Mouse (Mus musculus) urinary bladder, adult 2 months (tissue): ENCODE results near the gene Tbc1d10c. TPM values are rescaled to one million over a fixed set of nuclear protein-coding genes. Genes with fewer than 3 reads are reported as not detected.
"Not testable (repeated sequence)": the region's sequence is repeated elsewhere in the genome, so short reads cannot be mapped to it uniquely, and the experiment has no call there.

Experiments used
- DNase-seq: peaks from one replicate; pipeline ENCODE4 v3.0.0; 2022; ENCODE audit warnings: low spot score
- polyA plus RNA-seq: library from polyadenylated mRNA; depleted of rRNA; stranded (reverse); fragments of >200 nt; gene quantifications from 2 replicates; pipeline ENCODE4 v1.2.3, GENCODE M21; 2012; rRNA removed

Tbc1d10c gene
- polyA plus RNA-seq, 1 experiment: 3.9 TPM

GRCm38 (mm10) chr19:4144550-4145498 lies 46.3 kb downstream of the Tbc1d10c start:
- DNase-seq: no peak

GRCm38 (mm10) chr19:4143759-4144268 lies 47.3 kb downstream of the Tbc1d10c start, which contains the start of gene Cabp4:
TSS of gene Cabp4 (minus strand) at chr19:4144033.
- no peak for DNase-seq

- DNase-seq: no peak
These were observed 48.5 kb downstream of the Tbc1d10c start for GRCm38 (mm10) chr19:4142416-4143173.

- no peak for DNase-seq
These were observed 50.9 kb downstream of the Tbc1d10c start for GRCm38 (mm10) chr19:4140147-4140546.

- no peak for DNase-seq
These were observed 51.6 kb downstream of the Tbc1d10c start, which contains the start of gene Gpr152 for GRCm38 (mm10) chr19:4139446-4139845. TSS of gene Gpr152 (plus strand) at chr19:4139787.

GRCm38 (mm10) chr19:4137913-4138312 lies 53.2 kb downstream of the Tbc1d10c start:
- no peak for DNase-seq

- DNase-seq: no peak
These were observed 54.6 kb downstream of the Tbc1d10c start for GRCm38 (mm10) chr19:4136463-4136862.

- DNase-seq: not testable (repeated sequence)
These were observed 55.1 kb downstream of the Tbc1d10c start for GRCm38 (mm10) chr19:4135963-4136345.

GRCm38 (mm10) chr19:4135229-4135962 lies 55.7 kb downstream of the Tbc1d10c start:
- DNase-seq: not testable (repeated sequence)

- DNase-seq: no peak
These were observed 56.7 kb downstream of the Tbc1d10c start for GRCm38 (mm10) chr19:4134354-4134753.

Other genes starting within 250 kb of the Tbc1d10c start
- gene Aldh3b3, start 232.6 kb downstream of the Tbc1d10c start, polyA plus RNA-seq: 0.73 and 0.78 TPM in 2 replicates
- 108 and 135 TPM in 2 replicates for gene Aldh3b2, start 219.0 kb downstream of the Tbc1d10c start, polyA plus RNA-seq
- gene Acy3, start 204.7 kb downstream of the Tbc1d10c start, polyA plus RNA-seq: 13.0 and 15.0 TPM in 2 replicates
- 0.03 TPM in 1 of 2 replicates, not detected in the other for gene Tbx10, start 198.5 kb downstream of the Tbc1d10c start, polyA plus RNA-seq
- 5.1 and 7.5 TPM in 2 replicates for gene Nudt8, start 190.7 kb downstream of the Tbc1d10c start, polyA plus RNA-seq
- gene Gm49405, start 190.7 kb downstream of the Tbc1d10c start, polyA plus RNA-seq: 3.2 and 3.6 TPM in 2 replicates
- 9.9 and 11.1 TPM in 2 replicates for gene Doc2g, start 188.0 kb downstream of the Tbc1d10c start, polyA plus RNA-seq
- gene Ndufv1, start 178.5 kb downstream of the Tbc1d10c start, polyA plus RNA-seq: 157 and 167 TPM in 2 replicates
- 582 and 591 TPM in 2 replicates for gene Gstp1, start 153.3 kb downstream of the Tbc1d10c start, polyA plus RNA-seq
- gene Gstp2, start 145.3 kb downstream of the Tbc1d10c start, polyA plus RNA-seq: 69.1 and 69.5 TPM in 2 replicates
- 5.5 and 7.1 TPM in 2 replicates for gene Gstp3, start 131.7 kb downstream of the Tbc1d10c start, polyA plus RNA-seq
- not detected in 2 replicates for gene Cabp2, start 109.7 kb downstream of the Tbc1d10c start, polyA plus RNA-seq
- gene Cdk2ap2, start 94.1 kb downstream of the Tbc1d10c start, polyA plus RNA-seq: 74.4 and 89.6 TPM in 2 replicates
- 44.1 and 45.2 TPM in 2 replicates for gene Pitpnm1, start 91.3 kb downstream of the Tbc1d10c start, polyA plus RNA-seq
- 154 and 160 TPM in 2 replicates for gene Aip, start 65.4 kb downstream of the Tbc1d10c start, polyA plus RNA-seq
- gene Gpr152, start 51.5 kb downstream of the Tbc1d10c start, polyA plus RNA-seq: 0.04 and 0.10 TPM in 2 replicates
- gene Cabp4, start 47.3 kb downstream of the Tbc1d10c start, polyA plus RNA-seq: 0.30 and 0.31 TPM in 2 replicates
- gene Coro1b, start 42.7 kb downstream of the Tbc1d10c start, polyA plus RNA-seq: 243 and 277 TPM in 2 replicates
- gene Ptprcap, start 37.7 kb downstream of the Tbc1d10c start, polyA plus RNA-seq: 4.2 and 4.4 TPM in 2 replicates
- 42.6 and 51.9 TPM in 2 replicates for gene Rps6kb2, start 27.9 kb downstream of the Tbc1d10c start, polyA plus RNA-seq
- gene Carns1, start 15.8 kb downstream of the Tbc1d10c start, polyA plus RNA-seq: 18.7 and 21.7 TPM in 2 replicates
- gene Ppp1ca, start 781 bp upstream of the Tbc1d10c start, polyA plus RNA-seq: 257 and 304 TPM in 2 replicates
- gene Rad9a, start 10.4 kb upstream of the Tbc1d10c start, polyA plus RNA-seq: 19.2 and 23.2 TPM in 2 replicates
- gene Clcf1, start 23.0 kb upstream of the Tbc1d10c start, polyA plus RNA-seq: 10.8 and 13.1 TPM in 2 replicates
- not detected in 2 replicates for gene AC109138.7, start 23.1 kb upstream of the Tbc1d10c start, polyA plus RNA-seq
- 76.4 and 82.1 TPM in 2 replicates for gene Pold4, start 40.6 kb upstream of the Tbc1d10c start, polyA plus RNA-seq
- 83.3 and 90.8 TPM in 2 replicates for gene Ssh3, start 77.9 kb upstream of the Tbc1d10c start, polyA plus RNA-seq
- gene Ankrd13d, start 91.9 kb upstream of the Tbc1d10c start, polyA plus RNA-seq: 13.6 and 18.6 TPM in 2 replicates
- gene Grk2, start 114.9 kb upstream of the Tbc1d10c start, polyA plus RNA-seq: 69.4 and 74.6 TPM in 2 replicates
- 63.5 and 67.8 TPM in 2 replicates for gene Kdm2a, start 207.0 kb upstream of the Tbc1d10c start, polyA plus RNA-seq
- gene Rhod, start 248.1 kb upstream of the Tbc1d10c start, polyA plus RNA-seq: 15.0 and 18.7 TPM in 2 replicates